In genomic region chr2:27785973-27786417, GRCm38 (mm10) we compare ENCODE assay signal across 14 mouse cellular contexts.
DNase-seq lines count a peak whose midpoint lies in the region; ATAC-seq lines count a peak whose summit lies in the region.
"Had no signal": no experiment of that assay in that cellular context is flagged by ENCODE, and none has a peak within 500 bp of the region (broad histone marks: within the 10 kb centered on the region; RNA-seq: fewer than 3 reads in every experiment).

No protein-coding gene starts in this region.

- peak; percentile 89 for ATAC-seq in embryonic facial prominence, embryonic 15.5 days (ENCODE audit: insufficient number of reproducible peaks, low FRiP score, low TSS enrichment, low read depth)
- ATAC-seq: forebrain, embryonic 13.5 days; inflammation-experienced regulatory T-cells, adult 6 months; midbrain, embryonic 15.5 days had no signal

- H3K9me3 ChIP-seq in embryonic facial prominence, embryonic 15.5 days (replicated peaks) = no peaks in the 10 kb centered on the region
- H3K9me3 ChIP-seq: forebrain, embryonic 13.5 days; lung, embryonic 15.5 days; midbrain, embryonic 15.5 days; neural tube, embryonic 15.5 days had no signal

- peaks cover 16% of the 10 kb centered on the region for H3K4me1 ChIP-seq in embryonic facial prominence, embryonic 15.5 days
- H3K4me1 ChIP-seq: forebrain, embryonic 13.5 days; lung, embryonic 15.5 days; midbrain, embryonic 15.5 days; neural tube, embryonic 15.5 days had no signal

- no peak overlapping the region for H3K4me2 ChIP-seq in embryonic facial prominence, embryonic 15.5 days (replicated peaks)
- H3K4me2 ChIP-seq: forebrain, embryonic 13.5 days; lung, embryonic 15.5 days; midbrain, embryonic 15.5 days; neural tube, embryonic 15.5 days had no signal

- no peak overlapping the region for H3K9ac ChIP-seq in embryonic facial prominence, embryonic 15.5 days
- H3K9ac ChIP-seq: forebrain, embryonic 13.5 days; lung, embryonic 15.5 days; midbrain, embryonic 15.5 days; neural tube, embryonic 15.5 days had no signal

- H3K27ac ChIP-seq in embryonic facial prominence, embryonic 15.5 days (replicated peaks) = peak overlapping the region; percentile 86
- H3K27ac ChIP-seq: forebrain, embryonic 13.5 days; lung, embryonic 15.5 days; midbrain, embryonic 15.5 days; neural tube, embryonic 15.5 days had no signal

- no peak overlapping the region for H3K4me3 ChIP-seq in embryonic facial prominence, embryonic 15.5 days (replicated peaks)
- H3K4me3 ChIP-seq: forebrain, embryonic 13.5 days; lung, embryonic 15.5 days; midbrain, embryonic 15.5 days; neural tube, embryonic 15.5 days had no signal

- intact Hi-C loops in left cerebral cortex, postnatal 36 days (cut with DNase I) = no loop called here
- intact Hi-C loops in left cerebral cortex, postnatal 10 days (cut with DNase I) = no loop called here

- 39% methylated on average over 6 of the region's 6 CpGs for WGBS in embryonic facial prominence, embryonic 15.5 days

- peak; percentile 41 to 50 for DNase-seq in left cerebral cortex, postnatal 36 days (ENCODE audit: low spot score in 2 of 2)
- no peak for DNase-seq in left cerebral cortex, postnatal 10 days (ENCODE audit: extremely low spot score in 1 of 2, low spot score in 2 of 2)
- DNase-seq in NIH3T3 (ENCODE audit: low read depth) = peak; percentile 75
- peak; percentile 33 for DNase-seq in right cerebral cortex, postnatal 25 days
- DNase-seq in layer of hippocampus, postnatal 10 days (ENCODE audit: low spot score in 2 of 2) = no peak
- no peak for DNase-seq in adrenal gland, postnatal 4 days (ENCODE audit: low spot score in 2 of 2)
- DNase-seq: adrenal gland, adult 2 months; thymus, postnatal 4 days had no signal

- no peaks in the 10 kb centered on the region for H3K36me3 ChIP-seq in embryonic facial prominence, embryonic 15.5 days
- H3K36me3 ChIP-seq: lung, embryonic 15.5 days; midbrain, embryonic 15.5 days; neural tube, embryonic 15.5 days had no signal

- no peaks in the 10 kb centered on the region for H3K27me3 ChIP-seq in embryonic facial prominence, embryonic 15.5 days
- H3K27me3 ChIP-seq: forebrain, embryonic 13.5 days; lung, embryonic 15.5 days; midbrain, embryonic 15.5 days; neural tube, embryonic 15.5 days had no signal

Comparison
In these comparisons a context has a peak if more than half of its experiments do, and no peak if none do; other contexts are left out.
1. DNase-seq: peak in left cerebral cortex, postnatal 36 days (2 of 2), NIH3T3 (single experiment) and right cerebral cortex, postnatal 25 days (single experiment); none in left cerebral cortex, postnatal 10 days (0 of 2), layer of hippocampus, postnatal 10 days (0 of 2) and adrenal gland, postnatal 4 days (0 of 2).